Mouse (Mus musculus): Measurements from ENCODE around the gene Dusp1.
A peak's percentile ranks its signal among the peaks of the same experiment; 100 is the strongest.

The Dusp1 gene

DNA sequence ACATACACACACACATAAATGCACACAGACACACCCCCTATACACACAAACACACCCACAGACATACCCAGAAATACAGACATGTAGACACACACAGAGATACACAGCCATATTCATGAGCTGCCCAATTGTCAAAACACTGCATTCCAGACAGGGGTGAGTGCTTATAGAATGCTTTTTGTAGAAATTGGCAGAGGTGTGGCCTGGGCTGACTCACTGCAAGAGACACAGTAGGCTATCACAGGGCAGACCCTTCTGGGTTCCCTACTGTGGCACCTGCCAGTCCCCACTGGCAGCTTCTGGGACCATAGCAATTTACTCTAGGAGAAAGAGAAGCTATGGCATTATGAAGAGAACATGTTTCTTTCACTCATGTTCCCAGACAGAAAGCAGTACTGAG lies 37.6 kb downstream of the Dusp1 start:
- DNase-seq (ENCODE audit: low spot score) = no peak

DNA sequence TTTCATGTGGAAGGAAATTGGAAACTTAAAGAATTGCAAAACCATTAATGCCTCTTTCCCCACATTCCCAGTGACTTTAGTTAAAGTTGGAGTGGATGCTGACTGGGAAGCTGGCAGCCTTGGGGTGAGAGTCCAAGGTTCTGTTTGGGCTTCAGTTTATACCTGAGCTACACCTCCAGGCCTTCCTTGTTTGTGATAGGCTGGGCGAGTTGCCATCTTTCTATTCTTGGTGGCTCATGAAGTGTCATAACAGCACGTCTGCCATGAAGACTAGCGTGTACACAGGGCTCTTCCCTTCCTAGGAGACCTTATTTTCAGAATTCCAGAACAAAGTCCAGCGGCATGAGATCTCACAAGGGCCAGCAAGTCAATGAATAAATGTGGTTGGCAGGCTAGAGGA lies 39.2 kb downstream of the Dusp1 start:
- DNase-seq (ENCODE audit: low spot score) = no peak

DNA sequence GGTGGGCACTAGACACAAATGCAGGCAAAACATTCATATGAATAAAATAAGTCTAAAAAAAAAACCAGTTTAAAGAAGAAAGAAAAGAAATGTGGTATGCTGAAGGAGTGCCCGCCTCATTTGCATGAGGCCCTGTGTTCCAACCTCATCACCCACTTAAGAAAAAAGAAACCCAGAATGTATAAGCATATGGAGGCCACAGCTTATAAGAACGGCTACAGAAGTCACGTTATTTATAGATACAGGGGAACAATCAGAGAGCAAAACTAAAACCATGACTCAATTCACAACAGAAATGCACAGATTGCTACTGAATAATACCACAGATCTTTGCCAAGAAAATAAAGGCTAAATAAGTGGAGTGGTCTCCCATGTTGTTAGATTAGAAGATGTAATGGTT lies 43.6 kb downstream of the Dusp1 start:
- no peak for DNase-seq (ENCODE audit: low spot score)

DNA sequence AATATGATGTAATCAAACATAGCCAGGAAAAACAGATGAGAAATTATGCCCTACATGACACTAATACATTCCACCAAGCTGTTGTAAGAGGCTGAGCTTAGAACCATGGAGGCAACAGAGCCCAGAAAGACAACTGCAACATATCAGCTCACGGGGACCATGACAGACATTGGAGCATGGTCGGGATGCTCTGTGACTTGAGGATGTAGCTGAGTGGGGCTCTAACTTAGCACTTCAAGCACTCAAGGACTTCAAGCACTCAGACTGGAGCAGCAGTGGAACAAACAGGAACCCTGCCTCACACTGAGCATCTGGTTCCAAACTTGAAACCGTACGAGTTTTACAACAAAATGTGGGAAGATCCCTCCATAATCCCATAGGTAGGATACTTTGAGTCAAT lies 46.3 kb downstream of the Dusp1 start:
- DNase-seq (ENCODE audit: low spot score) = no peak

DNA sequence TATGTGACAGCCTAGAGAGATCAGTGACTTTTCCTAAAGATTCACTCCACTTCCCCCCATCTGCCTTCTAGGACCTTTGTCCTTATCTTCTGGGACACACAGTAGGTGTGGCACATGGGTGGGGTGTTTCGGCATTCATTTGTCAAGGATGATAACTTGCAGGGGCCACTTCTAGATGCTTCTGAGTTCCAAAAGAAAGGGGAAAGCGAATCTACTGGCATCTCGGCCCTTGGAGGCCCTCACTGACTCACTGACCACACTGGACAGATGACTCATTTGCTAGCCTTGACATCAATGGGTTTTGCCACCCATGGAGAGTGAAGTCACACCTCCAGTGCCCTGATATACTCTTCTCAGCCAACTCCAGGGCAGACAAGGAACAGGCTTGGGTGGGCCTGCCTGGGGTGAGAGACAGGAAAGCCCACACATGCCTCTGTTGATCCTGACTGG lies 47.3 kb downstream of the Dusp1 start:
- no peak for DNase-seq (ENCODE audit: low spot score)

DNA sequence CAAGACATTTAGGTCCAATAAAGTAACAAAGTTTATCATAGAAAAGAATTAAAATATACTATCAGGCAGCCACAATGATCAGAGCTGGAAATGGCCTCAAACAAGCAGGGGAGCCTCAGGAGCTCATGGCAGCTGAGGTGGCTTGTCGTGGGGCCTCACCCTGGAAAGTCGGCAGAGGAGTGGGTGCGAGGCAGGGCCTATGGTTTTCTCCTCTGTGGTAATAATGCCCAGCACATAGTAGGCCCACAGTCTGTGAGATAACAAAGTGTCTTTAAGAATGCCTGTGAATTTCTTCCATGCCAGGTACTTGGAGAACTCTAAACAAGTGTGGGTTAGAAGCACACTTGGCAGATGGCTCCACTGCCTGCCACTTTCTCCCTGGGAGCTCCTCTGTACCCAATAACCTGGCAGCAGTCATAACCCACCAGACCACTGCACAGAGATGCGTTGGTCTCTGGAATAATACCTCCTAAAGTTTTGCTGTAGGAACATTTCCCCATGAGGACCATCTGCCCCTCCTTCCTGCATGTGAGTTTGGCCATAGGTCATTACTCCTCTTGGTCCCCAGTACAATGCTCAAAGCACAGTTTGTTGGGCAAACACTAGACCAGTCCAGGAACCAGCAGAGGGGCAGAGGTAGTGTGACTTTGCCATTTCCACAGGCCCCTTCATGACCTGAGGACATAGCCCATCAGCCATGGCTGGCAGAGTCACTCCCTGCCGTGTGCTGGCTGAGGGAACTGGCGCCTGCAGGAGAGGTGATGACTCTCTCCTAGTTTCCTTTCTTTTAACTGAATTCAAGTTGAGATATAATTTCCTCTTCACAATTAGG lies 48.3 kb downstream of the Dusp1 start:
- DNase-seq (ENCODE audit: low spot score) = no peak

DNA sequence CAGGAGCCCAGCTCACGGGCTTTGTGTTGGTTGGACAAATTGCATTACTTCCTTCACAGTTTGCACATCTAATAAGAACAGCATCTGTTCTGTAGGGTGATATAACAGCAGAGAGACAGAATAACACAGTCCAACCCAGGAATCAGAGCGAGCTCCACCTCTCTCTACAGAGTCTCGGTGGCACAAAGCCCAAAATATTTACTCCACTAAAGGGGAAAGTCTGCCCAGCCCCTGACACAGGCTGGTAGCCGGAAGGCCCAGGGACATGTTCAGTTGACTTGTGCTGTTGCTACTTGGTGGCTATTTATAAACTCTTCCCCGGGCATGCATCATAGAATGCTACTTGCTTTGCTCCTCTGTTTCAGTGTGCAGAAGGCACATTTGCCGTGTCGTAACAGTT lies 49.0 kb downstream of the Dusp1 start:
- DNase-seq (ENCODE audit: low spot score) = no peak

DNA sequence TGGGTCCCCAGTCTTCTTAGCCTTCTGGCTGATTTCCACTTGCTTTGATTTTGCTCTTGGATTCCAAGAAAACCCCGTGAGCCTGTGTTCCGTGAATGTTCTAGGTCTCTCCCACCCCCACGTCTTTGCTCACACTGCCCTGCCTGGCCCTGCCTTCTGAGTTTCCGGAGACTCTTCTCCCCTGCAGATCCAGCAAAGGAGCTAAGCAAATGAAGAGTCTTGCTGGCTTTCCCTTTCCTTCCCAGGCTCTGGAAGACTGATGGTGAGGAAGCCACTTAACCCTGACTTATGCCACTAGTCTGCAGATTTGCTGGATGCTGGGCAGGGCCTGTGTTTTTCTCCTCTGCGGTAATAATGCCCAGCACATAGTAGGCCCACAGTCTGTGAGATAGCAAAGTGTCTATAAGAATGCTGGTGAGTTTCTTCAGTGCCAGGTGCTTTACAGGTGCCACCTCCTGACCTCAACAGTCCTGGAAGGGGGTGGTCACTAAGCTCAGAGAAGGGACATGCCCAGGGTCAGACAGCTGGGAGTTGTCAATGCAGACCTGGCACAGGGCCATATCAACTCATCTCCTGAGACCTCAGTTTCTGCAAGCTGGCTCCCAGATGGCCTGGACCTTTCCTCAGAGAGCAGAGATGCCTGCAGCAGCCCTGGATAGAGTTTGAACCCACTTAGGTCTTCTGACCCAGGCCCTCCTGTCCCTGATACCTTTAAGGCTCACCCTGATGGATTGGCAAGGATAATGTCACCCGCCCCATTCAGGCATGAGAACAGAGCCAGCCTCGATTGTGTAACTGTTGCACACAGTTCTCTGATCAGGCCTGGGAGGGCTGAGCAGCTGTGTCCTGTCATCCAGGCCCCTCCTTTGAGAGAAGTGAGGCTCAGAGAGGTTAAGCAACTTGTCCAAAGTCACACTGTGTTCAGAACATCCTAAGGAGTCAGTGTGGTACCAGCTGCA lies 49.8 kb downstream of the Dusp1 start:
- no peak for DNase-seq (ENCODE audit: low spot score)

DNA sequence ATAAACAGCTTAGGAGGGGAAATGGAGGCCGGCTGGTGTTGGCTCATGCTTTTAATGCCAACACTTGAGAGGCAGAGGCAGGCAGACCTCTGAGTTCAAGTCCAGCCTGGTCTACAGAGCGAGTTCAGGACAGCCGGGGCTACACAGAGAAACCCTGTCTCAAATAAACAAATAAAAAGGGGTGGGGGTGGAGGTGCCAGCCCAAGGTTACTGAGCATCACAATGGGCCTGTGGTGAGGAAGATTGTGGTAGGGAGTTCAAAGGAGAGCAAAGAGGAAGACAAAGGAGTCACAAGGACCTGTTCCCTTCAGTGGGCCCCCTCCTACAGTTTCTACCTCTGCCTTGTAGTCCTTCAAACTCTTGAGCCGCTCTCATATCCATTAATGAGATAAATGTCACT lies 50.7 kb downstream of the Dusp1 start:
- no peak for DNase-seq (ENCODE audit: low spot score)

DNA sequence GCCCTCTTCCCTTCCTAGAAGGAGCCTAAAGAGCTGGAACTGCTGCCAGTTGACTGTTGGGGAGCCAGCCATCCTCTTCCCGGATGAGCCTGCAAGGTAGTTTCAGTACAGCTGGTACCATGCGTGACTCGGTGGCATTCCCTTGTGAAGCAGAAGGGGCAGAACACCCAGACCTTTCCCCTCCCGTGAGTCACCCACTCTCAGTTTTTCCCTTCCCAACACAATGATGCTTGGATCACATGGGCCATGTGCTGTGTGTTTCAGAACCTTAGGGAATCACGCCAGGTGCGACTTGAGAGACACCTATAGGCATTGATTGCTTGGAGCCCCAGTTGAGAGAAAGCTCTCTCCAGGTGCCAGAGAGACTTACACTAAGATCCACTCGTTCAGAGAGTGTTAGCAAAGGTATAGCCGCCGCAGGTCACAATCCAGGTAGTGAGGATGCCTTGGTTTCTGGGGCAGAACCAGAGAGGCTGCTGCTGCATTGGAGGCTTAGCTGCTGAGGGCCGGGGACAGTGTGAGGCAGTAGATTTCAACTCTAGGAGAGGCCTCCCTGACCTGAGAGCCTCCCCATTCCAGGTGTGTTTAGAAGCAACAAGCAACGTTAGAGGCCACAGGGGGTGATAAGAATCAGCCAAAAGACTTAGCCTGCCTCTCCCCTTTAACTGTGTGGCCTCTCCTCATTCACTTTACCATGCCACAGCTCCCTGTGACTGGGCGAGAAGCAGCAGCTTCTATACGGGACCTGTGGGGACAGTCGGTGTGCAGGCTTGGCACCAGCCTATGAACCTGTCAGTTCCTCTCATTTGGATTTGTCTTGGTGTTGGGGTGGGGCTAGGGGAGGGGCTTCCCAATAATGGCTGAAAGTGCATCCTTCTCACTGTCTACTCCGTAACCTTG lies 51.5 kb downstream of the Dusp1 start:
- DNase-seq (ENCODE audit: low spot score) = no peak

DNA sequence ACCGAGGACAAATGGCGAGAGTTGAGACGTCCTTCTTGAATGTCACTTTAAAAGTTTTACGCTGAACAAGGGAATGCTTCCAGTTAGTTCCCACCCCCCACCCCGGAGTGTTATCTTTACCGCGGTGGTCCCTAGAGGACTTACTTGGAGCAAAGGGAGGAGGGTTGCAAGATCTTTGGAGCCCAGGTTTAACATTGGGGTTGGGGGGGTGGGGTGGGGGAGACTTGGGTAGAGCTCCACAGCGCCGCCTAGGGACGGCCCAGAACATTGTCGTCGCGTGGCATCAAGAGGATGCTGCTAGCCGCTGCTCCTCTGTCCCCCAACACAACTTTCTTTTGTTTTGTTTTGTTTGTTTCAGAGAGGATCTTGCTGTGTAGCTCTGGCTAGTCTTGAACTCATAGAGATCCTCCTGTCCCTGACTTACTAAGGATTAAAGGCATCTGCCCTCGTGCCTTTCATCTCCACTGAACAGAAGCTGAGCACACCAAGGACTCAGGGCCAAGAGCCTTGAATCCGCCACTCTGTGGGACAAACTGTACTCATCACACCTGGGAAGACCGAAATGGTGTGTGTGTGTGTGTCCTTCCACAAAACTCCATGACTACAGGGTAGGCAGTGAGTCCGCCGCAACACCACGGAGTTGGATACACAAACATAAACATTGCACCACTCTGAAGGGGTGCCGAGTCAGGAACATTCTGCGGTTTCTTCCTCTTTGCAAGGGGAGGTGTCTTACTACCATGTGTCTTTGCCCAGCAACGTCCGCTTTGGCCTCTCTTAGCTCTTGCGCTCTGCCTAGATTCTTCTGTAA lies 52.8 kb downstream of the Dusp1 start:
- peak; percentile 93 for DNase-seq (ENCODE audit: low spot score)

DNA sequence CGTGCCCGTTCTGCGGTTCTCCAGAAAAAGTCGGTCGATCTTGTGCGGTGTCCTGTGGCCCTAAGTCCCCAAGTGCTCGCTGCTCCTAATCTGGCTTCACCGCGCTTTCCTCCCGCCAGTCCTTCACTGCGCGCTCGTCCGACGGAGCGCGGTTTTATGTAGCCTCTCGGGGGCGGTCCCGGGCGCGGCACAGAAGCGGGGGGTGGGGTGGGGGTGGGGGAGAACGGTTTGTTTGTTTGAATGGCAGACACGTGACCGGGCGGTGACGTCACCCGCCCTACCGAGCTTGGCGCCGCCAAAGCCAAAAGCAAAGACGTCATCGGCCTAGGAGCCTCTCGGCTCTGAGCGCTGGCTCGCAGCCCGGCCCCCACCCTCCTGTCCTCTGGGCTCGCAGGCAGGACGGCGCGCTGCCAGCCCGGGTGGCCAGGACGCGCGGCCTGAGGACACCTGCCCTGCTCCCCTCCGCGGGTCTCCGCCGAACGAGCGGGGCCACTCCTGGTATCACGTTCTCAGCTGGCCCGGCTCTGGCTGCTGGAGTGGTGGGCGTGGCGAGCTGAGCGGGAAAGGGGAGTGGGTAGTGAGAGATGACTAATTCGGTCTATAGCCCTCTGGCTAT lies 53.5 kb downstream of the Dusp1 start:
- peak; percentile 98 for DNase-seq (ENCODE audit: low spot score)

DNA sequence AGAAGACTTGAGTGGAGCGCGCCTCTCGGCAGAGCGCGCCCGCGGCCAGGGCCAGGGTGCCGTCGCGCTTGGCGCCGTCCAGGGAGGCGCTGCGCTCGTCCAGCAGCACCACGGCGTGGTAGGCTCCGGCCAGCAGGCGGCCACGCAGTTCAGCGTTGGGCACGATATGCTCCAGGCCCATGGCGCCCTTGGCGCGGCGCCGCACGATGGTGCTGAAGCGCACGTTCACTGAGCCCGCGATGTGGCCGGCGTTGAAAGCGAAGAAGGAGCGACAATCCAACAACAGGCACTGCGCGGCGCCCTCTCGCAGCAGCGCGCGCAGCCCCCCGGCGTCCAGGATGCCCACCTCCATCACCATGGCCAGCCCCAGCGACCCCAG lies 54.0 kb downstream of the Dusp1 start:
- DNase-seq (ENCODE audit: low spot score) = peak; percentile 88

DNA sequence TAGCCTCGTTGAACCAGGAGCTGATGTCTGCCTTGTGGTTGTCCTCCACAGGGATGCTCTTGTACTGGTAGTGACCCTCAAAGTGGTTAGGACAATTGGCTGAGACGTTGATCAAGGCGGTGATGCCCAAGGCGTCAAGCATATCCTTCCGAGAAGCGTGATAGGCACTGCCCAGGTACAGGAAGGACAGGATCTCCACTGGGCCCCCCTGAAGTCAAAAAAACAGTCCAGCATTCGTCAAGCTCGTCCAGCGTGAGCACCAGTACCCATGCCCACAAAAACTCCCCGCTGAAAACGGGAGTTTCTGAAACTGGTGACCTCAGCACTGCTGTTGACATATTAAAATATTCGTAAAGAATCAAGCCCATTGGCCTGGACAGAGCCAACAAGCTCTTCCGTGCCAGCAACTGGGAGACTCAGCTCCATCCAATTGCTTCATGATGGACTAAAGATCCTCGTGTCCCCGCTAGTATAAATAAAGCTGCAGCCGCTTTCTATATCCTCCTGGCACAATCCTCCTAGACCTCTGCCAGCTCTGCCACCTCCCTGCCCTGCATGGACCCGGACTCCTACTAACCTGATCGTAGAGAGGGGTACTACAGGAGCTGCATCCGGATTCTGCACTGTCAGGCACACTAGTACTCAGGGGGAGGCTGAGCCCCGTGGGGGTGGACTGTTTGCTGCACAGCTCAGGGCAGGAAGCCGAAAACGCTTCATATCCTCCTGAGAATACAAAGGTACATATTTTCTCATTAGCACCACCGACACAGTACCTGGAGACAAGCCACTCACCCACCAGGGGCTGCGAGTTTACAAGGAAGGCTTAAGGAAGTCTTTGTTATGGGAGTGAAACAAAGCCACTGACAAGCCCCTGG lies 54.7 kb downstream of the Dusp1 start:
- DNase-seq (ENCODE audit: low spot score) = peak; percentile 44

DNA sequence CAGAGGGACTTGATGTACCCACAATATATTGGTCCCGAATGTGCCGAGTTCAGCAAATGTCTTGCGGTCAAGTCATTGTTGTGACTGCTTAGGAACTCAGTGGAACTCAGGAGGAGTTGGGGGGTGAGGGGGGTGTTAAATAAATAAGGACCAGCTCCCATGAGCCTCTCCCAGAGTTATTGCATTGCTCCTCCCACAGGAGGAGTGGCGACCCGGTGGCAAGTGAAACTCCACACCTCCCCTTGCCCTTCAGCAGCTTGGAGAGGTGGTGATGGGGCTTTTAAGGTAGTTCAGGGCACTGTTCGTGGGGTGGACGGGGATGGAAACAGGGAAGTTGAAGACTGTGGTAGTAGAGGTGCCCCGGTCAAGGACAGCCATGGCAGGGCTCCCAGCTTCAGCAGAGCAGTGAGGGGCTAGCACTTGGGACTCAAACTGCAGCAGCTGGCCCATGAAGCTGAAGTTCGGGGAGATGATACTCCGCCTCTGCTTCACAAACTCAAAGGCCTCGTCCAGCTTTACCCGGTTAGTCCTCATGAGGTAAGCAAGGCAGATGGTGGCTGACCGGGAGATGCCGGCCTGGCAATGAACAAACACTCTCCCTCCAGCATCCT lies 55.8 kb downstream of the Dusp1 start:
- DNase-seq (ENCODE audit: low spot score) = no peak

DNA sequence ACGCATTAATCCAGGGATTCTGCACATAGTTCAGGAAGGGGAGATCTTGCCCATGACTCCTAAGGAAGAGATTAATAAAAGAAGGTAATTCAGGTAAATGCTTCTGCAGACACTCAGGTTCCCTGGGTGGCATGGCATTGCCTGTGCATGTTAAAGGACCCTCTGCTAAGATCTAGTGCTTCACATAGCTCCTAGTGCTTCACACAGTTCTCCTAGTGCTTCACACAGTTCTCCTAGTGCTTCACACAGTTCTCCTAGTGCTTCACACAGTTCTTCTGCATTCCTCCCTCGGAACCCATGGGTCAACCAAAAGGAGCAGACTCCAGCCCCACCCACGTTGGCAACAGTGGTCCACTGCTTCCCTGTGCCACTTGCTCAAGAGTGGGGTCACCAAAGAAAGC lies 56.7 kb downstream of the Dusp1 start:
- no peak for DNase-seq (ENCODE audit: low spot score)

DNA sequence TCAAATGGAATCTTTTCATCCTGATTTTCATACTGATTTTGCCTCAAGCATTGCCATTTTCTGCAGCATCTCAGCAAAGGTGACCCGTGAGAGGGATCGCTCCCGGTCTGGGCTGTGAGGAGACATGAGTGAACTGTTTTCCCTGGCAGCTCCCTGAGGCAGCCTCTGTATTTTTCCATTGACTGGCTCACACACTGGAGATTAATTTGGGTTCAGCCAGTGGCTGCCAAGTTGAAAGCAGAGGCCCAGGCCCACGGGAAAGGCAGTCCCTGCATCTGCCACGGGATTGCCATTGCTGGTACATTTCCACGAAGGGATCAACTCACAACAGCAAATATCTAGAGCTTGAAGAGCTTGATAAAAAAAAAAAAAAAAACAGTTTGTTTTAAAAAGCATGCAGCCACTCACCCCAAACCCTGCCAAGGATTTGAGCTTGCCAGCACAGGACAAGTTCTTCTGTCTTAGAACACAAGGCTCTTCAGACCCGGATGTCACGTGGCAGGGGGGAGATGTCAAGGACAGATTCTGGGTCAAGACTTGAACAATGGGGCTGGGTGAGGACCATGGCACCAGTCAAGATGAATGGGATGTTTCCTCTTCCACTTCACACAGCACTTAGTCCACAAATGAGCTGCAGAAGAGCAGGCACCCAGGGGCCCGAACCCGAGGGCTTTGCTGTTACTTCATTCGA lies 57.8 kb downstream of the Dusp1 start:
- peak; percentile 36 for DNase-seq (ENCODE audit: low spot score)

DNA sequence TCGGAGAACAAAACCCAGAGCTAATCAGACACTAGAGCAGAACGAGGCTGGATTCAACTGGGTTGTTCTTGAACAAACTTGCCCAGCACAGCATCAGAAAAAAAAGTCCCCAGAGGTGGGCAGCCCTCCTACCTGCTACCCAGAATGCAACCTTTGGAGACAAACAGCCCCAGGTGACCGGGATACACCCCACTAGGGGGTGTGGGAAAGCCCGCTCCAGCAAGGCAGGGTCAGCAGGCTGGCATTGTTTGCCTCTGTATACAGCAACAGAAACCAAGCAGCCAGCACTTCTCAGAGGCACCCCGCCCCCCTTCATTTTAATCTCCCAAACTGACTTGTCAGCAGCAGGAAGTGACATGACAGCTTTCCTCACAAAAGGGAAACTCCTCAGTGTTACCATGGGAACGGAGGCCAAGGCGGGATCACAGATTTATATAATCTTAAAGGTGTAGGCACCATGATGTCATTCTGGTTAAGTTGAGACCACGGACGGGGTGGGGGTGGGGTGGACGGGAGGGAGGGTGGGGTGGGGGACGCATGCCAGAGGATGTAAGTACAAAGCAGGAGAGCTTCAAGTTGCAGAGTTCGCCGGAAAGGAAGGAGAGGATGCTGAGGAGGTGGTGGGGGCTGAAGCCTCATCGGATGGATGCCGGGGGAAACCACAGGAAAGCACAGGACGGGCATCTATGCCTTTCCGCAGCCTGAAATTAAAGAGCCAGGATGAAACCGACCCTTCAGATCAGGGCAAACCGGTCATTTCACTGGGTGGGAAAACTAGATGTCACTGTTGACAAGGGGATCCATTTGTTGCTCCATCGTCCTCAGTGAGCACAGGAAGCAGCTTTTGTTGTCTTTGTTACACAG lies 58.9 kb downstream of the Dusp1 start:
- DNase-seq (ENCODE audit: low spot score) = peak; percentile 89
